Mouse (Mus musculus) embryonic fibroblast, embryonic 13.5 days (primary cell): ENCODE measurements around the gene Vps33a.

Experiments used
- CTCF ChIP-seq: IDR thresholded peaks from 2 replicates; pipeline ENCODE4 v1.5.1; 2011; ENCODE audit warnings: mild to moderate bottlenecking, control low read depth, low read length, moderate library complexity, borderline replicate concordance; ENCODE audit not compliant: insufficient read depth
- POLR2A ChIP-seq: IDR thresholded peaks from 2 replicates; pipeline ENCODE4 v1.6.1; 2011; ENCODE audit warnings: low read depth, mild to moderate bottlenecking, control low read depth, low read length, moderate library complexity

- TF ChIP-seq CTCF, result 0 out of 2 replicates have a peak, but pooled peaks have one; percentile 3
- TF ChIP-seq POLR2A, result no peak
Measured at GRCm38 (mm10) chr5:123622421-123622820, 49.6 kb upstream of the Vps33a start.
